In genomic region chr8:125368341-125369035, GRCm38 (mm10) we compare ENCODE assay signal across 13 mouse cellular contexts.
DNase-seq lines count a peak whose midpoint lies in the region; ATAC-seq and TF ChIP-seq lines count a peak whose summit lies in the region.
"Had no signal": no experiment of that assay in that cellular context is flagged by ENCODE, and none has a peak within 500 bp of the region (broad histone marks: within the 10 kb centered on the region; RNA-seq: fewer than 3 reads in every experiment).

No protein-coding gene starts in this region.

- H3K4me3 ChIP-seq in liver, adult 2 months (ENCODE audit: insufficient read depth, low read depth, low read length) = no peak overlapping the region
- no peak overlapping the region for H3K4me3 ChIP-seq in liver, embryonic 11.5 days (ENCODE audit: low read depth, low read length)
- no peak overlapping the region for H3K4me3 ChIP-seq in limb, embryonic 10.5 days
- H3K4me3 ChIP-seq in cerebellum, adult 2 months (replicated peaks; ENCODE audit: insufficient read depth, low read depth, low read length) = no peak overlapping the region
- H3K4me3 ChIP-seq: embryonic facial prominence, embryonic 12.5 days; limb, embryonic 15.5 days; megakaryocyte, embryonic 14.5 days; neural tube, embryonic 12.5 days had no signal

- no peaks in the 10 kb centered on the region for H3K27me3 ChIP-seq in liver, adult 2 months (ENCODE audit: control insufficient read depth, insufficient read depth, low read length)
- H3K27me3 ChIP-seq in liver, embryonic 11.5 days (replicated peaks; ENCODE audit: control insufficient read depth, insufficient read depth, low read length) = no peaks in the 10 kb centered on the region
- H3K27me3 ChIP-seq in limb, embryonic 10.5 days (ENCODE audit: low read depth, poor library complexity, severe bottlenecking) = peaks cover 8% of the 10 kb centered on the region; the same call in 1 of the 2 replicates
- no peaks in the 10 kb centered on the region for H3K27me3 ChIP-seq in cerebellum, adult 2 months (ENCODE audit: control insufficient read depth, insufficient read depth, low read length)
- H3K27me3 ChIP-seq: embryonic facial prominence, embryonic 12.5 days; neural tube, embryonic 12.5 days had no signal

- no peak overlapping the region for H3K9ac ChIP-seq in liver, adult 2 months (ENCODE audit: low read depth, low read length)
- H3K9ac ChIP-seq in liver, embryonic 11.5 days (ENCODE audit: low read depth, low read length) = no peak overlapping the region
- H3K9ac ChIP-seq: embryonic facial prominence, embryonic 12.5 days; limb, embryonic 15.5 days; neural tube, embryonic 12.5 days had no signal

- DNase-seq in liver, adult 2 months (ENCODE audit: extremely low read depth, low read depth, low spot score) = peak; percentile 83
- no peak for DNase-seq in liver, embryonic 11.5 days (ENCODE audit: low spot score)
- peak; percentile 98 for DNase-seq in heart, adult 11 months
- DNase-seq in heart, postnatal 25 days (ENCODE audit: low spot score) = peak; percentile 40
- no peak for DNase-seq in limb, embryonic 10.5 days (ENCODE audit: low spot score)
- no peak for DNase-seq in ovary, postnatal 14 days (ENCODE audit: low spot score)
- DNase-seq in cerebellum, adult 2 months = no peak
- DNase-seq in frontal cortex, postnatal 36 days (ENCODE audit: low spot score in 2 of 2) = no peak
- DNase-seq: right cerebral cortex, postnatal 14 days had no signal

- peaks cover 8% of the 10 kb centered on the region for H3K4me1 ChIP-seq in liver, adult 2 months (ENCODE audit: control insufficient read depth, insufficient read depth, low read length)
- H3K4me1 ChIP-seq in liver, embryonic 11.5 days (replicated peaks; ENCODE audit: control insufficient read depth, insufficient read depth, low read length) = peaks cover 4% of the 10 kb centered on the region
- peaks cover 29% of the 10 kb centered on the region for H3K4me1 ChIP-seq in limb, embryonic 10.5 days
- H3K4me1 ChIP-seq in cerebellum, adult 2 months (ENCODE audit: control insufficient read depth, insufficient read depth, low read length) = peaks cover 17% of the 10 kb centered on the region
- H3K4me1 ChIP-seq: megakaryocyte, embryonic 14.5 days had no signal

- 36% methylated on average over 4 of the region's 4 CpGs for WGBS in liver, adult 2 months
- 42% methylated on average over 4 of the region's 4 CpGs for WGBS in liver, embryonic 11.5 days
- 50% methylated on average over 4 of the region's 4 CpGs for WGBS in limb, embryonic 10.5 days
- WGBS in cerebellum, adult 2 months = 34% methylated on average over 4 of the region's 4 CpGs

- peak overlapping the region; percentile 12; the same call in 1 of the 2 replicates for H3K27ac ChIP-seq in liver, adult 2 months (replicated peaks; ENCODE audit: insufficient read depth, low read depth, low read length)
- no peak overlapping the region for H3K27ac ChIP-seq in liver, embryonic 11.5 days (ENCODE audit: low read depth, low read length)
- H3K27ac ChIP-seq in limb, embryonic 10.5 days = peak overlapping the region; percentile 59; the same call in 1 of the 2 replicates
- H3K27ac ChIP-seq in cerebellum, adult 2 months (ENCODE audit: insufficient read depth, low read length) = no peak overlapping the region
- H3K27ac ChIP-seq: embryonic facial prominence, embryonic 12.5 days; limb, embryonic 15.5 days; neural tube, embryonic 12.5 days had no signal

- H3K4me2 ChIP-seq in liver, embryonic 11.5 days = no peak overlapping the region
- H3K4me2 ChIP-seq: embryonic facial prominence, embryonic 12.5 days; limb, embryonic 15.5 days; neural tube, embryonic 12.5 days had no signal

- no peaks in the 10 kb centered on the region for H3K36me3 ChIP-seq in liver, adult 2 months (ENCODE audit: control insufficient read depth, insufficient read depth, low read length)
- no peaks in the 10 kb centered on the region for H3K36me3 ChIP-seq in liver, embryonic 11.5 days (ENCODE audit: control insufficient read depth, insufficient read depth, low read length)
- no peaks in the 10 kb centered on the region for H3K36me3 ChIP-seq in limb, embryonic 10.5 days
- H3K36me3 ChIP-seq: embryonic facial prominence, embryonic 12.5 days; limb, embryonic 15.5 days; neural tube, embryonic 12.5 days had no signal

- no peak for TF ChIP-seq POLR2A in liver, adult 2 months (IDR thresholded peaks at IDR 0.05; ENCODE audit: extremely low read depth, insufficient read depth, low read length)
- TF ChIP-seq POLR2A in cerebellum, adult 2 months (IDR thresholded peaks at IDR 0.05; ENCODE audit: borderline replicate concordance, insufficient read depth, low read length) = no peak

- no peaks in the 10 kb centered on the region for H3K9me3 ChIP-seq in liver, embryonic 11.5 days (ENCODE audit: control insufficient read depth, low read length)
- H3K9me3 ChIP-seq in limb, embryonic 10.5 days (replicated peaks) = no peaks in the 10 kb centered on the region
- H3K9me3 ChIP-seq: embryonic facial prominence, embryonic 12.5 days; limb, embryonic 15.5 days; neural tube, embryonic 12.5 days had no signal

- no peaks in the 10 kb centered on the region for H3K79me2 ChIP-seq in liver, adult 2 months (ENCODE audit: control insufficient read depth, insufficient read depth, low read length)

- no peak for ATAC-seq in liver, embryonic 11.5 days (replicated peaks; ENCODE audit: low FRiP score)

- intact Hi-C loops in heart, postnatal 25 days (cut with DNase I) = loop anchor here (2.0 kb wide), 1 partner anchor 16 kb away; no protein-coding TSS in a partner anchor

- no peak for TF ChIP-seq CTCF in liver, adult 2 months (IDR thresholded peaks at IDR 0.05; ENCODE audit: low read depth, low read length)
- no peak for TF ChIP-seq CTCF in cerebellum, adult 2 months (IDR thresholded peaks at IDR 0.05; ENCODE audit: borderline replicate concordance, insufficient read depth, low read depth, low read length)

Comparison
In these comparisons a context has a peak if more than half of its experiments do, and no peak if none do; other contexts are left out.
1. DNase-seq: peak in liver, adult 2 months (single experiment), heart, adult 11 months (single experiment) and heart, postnatal 25 days (single experiment); none in liver, embryonic 11.5 days (single experiment), limb, embryonic 10.5 days (single experiment), ovary, postnatal 14 days (single experiment), cerebellum, adult 2 months (0 of 2) and frontal cortex, postnatal 36 days (0 of 2).
2. H3K27ac ChIP-seq: peak in liver, adult 2 months (single experiment) and limb, embryonic 10.5 days (single experiment); none in liver, embryonic 11.5 days (single experiment) and cerebellum, adult 2 months (single experiment).